Mouse (Mus musculus) embryo, embryonic 10.5 days (tissue): ENCODE measurements around the gene Tchh.
"Not testable (repeated sequence)": the region's sequence is repeated elsewhere in the genome, so short reads cannot be mapped to it uniquely, and the experiment has no call there.

Experiments
- DNase-seq: peaks from one replicate; pipeline ENCODE4 v3.0.0-alpha.2; 2015; ENCODE audit warnings: low spot score

Tchh gene

GRCm38 (mm10) chr3:93494774-93495173 is 52.6 kb downstream of the Tchh start:
- not testable (repeated sequence) for DNase-seq

- no peak for DNase-seq
Measured at GRCm38 (mm10) chr3:93497131-93497530, 55.0 kb downstream of the Tchh start.
